In the genomic region with DNA sequence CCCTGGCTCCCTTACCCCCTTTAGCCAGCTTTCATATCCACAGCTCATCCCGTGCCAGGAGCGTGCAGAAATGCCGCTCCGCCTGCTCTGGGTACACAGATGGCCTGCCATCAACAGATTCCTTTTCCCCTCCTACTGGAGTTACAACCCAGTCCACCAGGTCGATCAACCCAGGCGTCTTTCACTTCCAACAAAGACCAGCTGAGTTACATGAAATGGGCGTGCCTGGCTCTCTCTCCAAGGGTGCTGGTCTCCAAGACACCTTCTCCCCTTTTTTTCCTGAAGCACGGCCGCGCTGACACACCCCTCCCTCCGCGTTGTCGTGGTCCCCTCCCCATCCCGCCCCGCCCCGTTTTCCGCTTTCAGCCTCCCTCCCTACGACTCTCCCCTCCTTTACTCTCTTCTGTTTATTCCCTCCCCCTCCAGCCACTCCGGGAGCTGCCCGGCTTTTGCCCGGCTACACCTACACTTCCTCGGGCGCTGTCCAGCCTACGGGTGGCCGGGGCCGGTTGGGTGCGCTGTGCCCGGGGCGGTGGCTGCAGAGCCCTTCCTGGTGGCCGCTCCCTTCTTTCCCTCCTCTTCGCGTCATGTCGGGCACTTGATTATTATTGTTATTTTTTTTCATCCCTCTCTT, we compare ENCODE assay signal across 8 mouse cellular contexts. TPM values are rescaled to one million over a fixed set of nuclear protein-coding genes. Genes with fewer than 3 reads are reported as not detected.
DNase-seq lines count a peak whose midpoint lies in the region; ATAC-seq lines count a peak whose summit lies in the region.

No protein-coding gene starts in this region.

- peak overlapping the region; percentile 90 for H3K4me2 ChIP-seq in midbrain, embryonic 12.5 days (replicated peaks)

- DNase-seq in ES-CJ7 (ENCODE audit: low read depth, low spot score) (peak; percentile 78), ZHBTc4 (ENCODE audit: low read depth, low spot score) (peak; percentile 86)
- peak; percentile 55 for DNase-seq in embryonic facial prominence, embryonic 10.5 days (ENCODE audit: low spot score)
- peak; percentile 45 for DNase-seq in heart, postnatal 4 days
- DNase-seq in limb, embryonic 10.5 days (ENCODE audit: low spot score): peak; percentile 50
- peak; percentile 22 for DNase-seq in yolk sac, embryonic 10.5 days (ENCODE audit: low spot score)
- DNase-seq in left cerebral cortex, postnatal 14 days (ENCODE audit: low spot score in 2 of 2): no peak

- H3K36me3 ChIP-seq in embryonic facial prominence, embryonic 10.5 days (replicated peaks): no peaks in the 10 kb centered on the region
- H3K36me3 ChIP-seq in limb, embryonic 10.5 days: no peaks in the 10 kb centered on the region
- no peaks in the 10 kb centered on the region for H3K36me3 ChIP-seq in midbrain, embryonic 12.5 days

- H3K4me3 ChIP-seq in embryonic facial prominence, embryonic 10.5 days: peak overlapping the region; percentile 61
- peak overlapping the region; percentile 45 for H3K4me3 ChIP-seq in limb, embryonic 10.5 days
- H3K4me3 ChIP-seq in midbrain, embryonic 12.5 days: peak overlapping the region; percentile 59

- WGBS in embryonic facial prominence, embryonic 10.5 days: 1% methylated on average over 33 of the region's 33 CpGs
- 1% methylated on average over 33 of the region's 33 CpGs for WGBS in limb, embryonic 10.5 days
- 2% methylated on average over 33 of the region's 33 CpGs for WGBS in midbrain, embryonic 12.5 days

- H3K4me1 ChIP-seq in embryonic facial prominence, embryonic 10.5 days: peaks cover 16% of the 10 kb centered on the region
- peaks cover 13% of the 10 kb centered on the region for H3K4me1 ChIP-seq in limb, embryonic 10.5 days
- peaks cover 4% of the 10 kb centered on the region for H3K4me1 ChIP-seq in midbrain, embryonic 12.5 days

- no peaks in the 10 kb centered on the region for H3K9me3 ChIP-seq in embryonic facial prominence, embryonic 10.5 days
- no peaks in the 10 kb centered on the region for H3K9me3 ChIP-seq in limb, embryonic 10.5 days (replicated peaks)
- no peaks in the 10 kb centered on the region for H3K9me3 ChIP-seq in midbrain, embryonic 12.5 days

- intact Hi-C loops in left cerebral cortex, postnatal 14 days (cut with DNase I): no loop called here

- no peak overlapping the region for H3K27ac ChIP-seq in embryonic facial prominence, embryonic 10.5 days (replicated peaks)
- H3K27ac ChIP-seq in limb, embryonic 10.5 days: no peak overlapping the region
- H3K27ac ChIP-seq in midbrain, embryonic 12.5 days (replicated peaks): peak overlapping the region; percentile 89

- peak; percentile 85 for ATAC-seq in midbrain, embryonic 12.5 days (ENCODE audit: low FRiP score, low read depth)

- peaks cover 38% of the 10 kb centered on the region for H3K27me3 ChIP-seq in embryonic facial prominence, embryonic 10.5 days (replicated peaks; ENCODE audit: low read depth, poor library complexity, severe bottlenecking)
- peaks cover 35% of the 10 kb centered on the region for H3K27me3 ChIP-seq in limb, embryonic 10.5 days (ENCODE audit: low read depth, poor library complexity, severe bottlenecking)
- H3K27me3 ChIP-seq in midbrain, embryonic 12.5 days: peaks cover 33% of the 10 kb centered on the region

- H3K9ac ChIP-seq in midbrain, embryonic 12.5 days (replicated peaks): peak overlapping the region; percentile 68

RNA-seq across cellular contexts. Expression of a gene that starts 53.6 kb away (rescaled TPM):
- 1.5 and 1.6 TPM in 2 replicates for polyA plus RNA-seq in embryonic facial prominence, embryonic 10.5 days (2016; fragmentation: Nextera tagmentation; extraction: Ambion mirVana)
- total RNA-seq in heart, postnatal 4 days (2021): under 1 TPM; 0.48 to 0.52 TPM
- 0.23 and 0.51 TPM in 2 replicates for polyA plus RNA-seq in limb, embryonic 10.5 days (2016; fragmentation: Nextera tagmentation; extraction: Ambion mirVana)
- 10.7 and 11.7 TPM in 2 replicates for polyA plus RNA-seq in midbrain, embryonic 12.5 days (2016; fragmentation: Nextera tagmentation; extraction: Ambion mirVana)
- total RNA-seq in left cerebral cortex, postnatal 14 days (2021): 100 to 1,000 TPM; 310 to 313 TPM

Comparison
In these comparisons a context has a peak if more than half of its experiments do, and no peak if none do; other contexts are left out.
1. DNase-seq: peak in ES-CJ7 (single experiment), ZHBTc4 (single experiment), embryonic facial prominence, embryonic 10.5 days (single experiment), heart, postnatal 4 days (single experiment), limb, embryonic 10.5 days (single experiment) and yolk sac, embryonic 10.5 days (single experiment); none in left cerebral cortex, postnatal 14 days (0 of 2).
2. Peak in every context shown above with its lines, with median percentiles within 50 percentile points of each other: H3K4me3 ChIP-seq.